ENCODE assay signal across 8 mouse cellular contexts in genomic region chr4:131910237-131910994, GRCm38 (mm10). TPM values are rescaled to one million over a fixed set of nuclear protein-coding genes. Genes with fewer than 3 reads are reported as not detected.
DNase-seq lines count a peak whose midpoint lies in the region; ATAC-seq lines count a peak whose summit lies in the region.

No protein-coding gene starts in this region.

- intact Hi-C loops in heart, postnatal 14 days (cut with DNase I): no loop called here

- H3K27ac ChIP-seq in liver, embryonic 11.5 days (ENCODE audit: low read depth, low read length): no peak overlapping the region

- H3K4me2 ChIP-seq in liver, embryonic 11.5 days: peak overlapping the region; percentile 48

- peaks cover 13% of the 10 kb centered on the region for H3K4me1 ChIP-seq in liver, embryonic 11.5 days (replicated peaks; ENCODE audit: control insufficient read depth, insufficient read depth, low read length)

- no peaks in the 10 kb centered on the region for H3K36me3 ChIP-seq in liver, embryonic 11.5 days (ENCODE audit: control insufficient read depth, insufficient read depth, low read length)

- no peaks in the 10 kb centered on the region for H3K9me3 ChIP-seq in liver, embryonic 11.5 days (ENCODE audit: control insufficient read depth, low read length)

- H3K27me3 ChIP-seq in liver, embryonic 11.5 days (replicated peaks; ENCODE audit: control insufficient read depth, insufficient read depth, low read length): peaks cover 38% of the 10 kb centered on the region

- 16% methylated on average over 20 of the region's 21 CpGs for WGBS in liver, embryonic 11.5 days

- ATAC-seq in hematopoietic stem cell, adult 5-6 weeks (replicated peaks in 1 of 2; ENCODE audit: insufficient read depth in 1 of 2, low FRiP score in 2 of 2, low TSS enrichment in 1 of 2, low read depth in 1 of 2, poor library complexity in 2 of 2, severe bottlenecking in 2 of 2): peak; percentile 69 to 80
- ATAC-seq in liver, embryonic 11.5 days (replicated peaks; ENCODE audit: low FRiP score): no peak

- no peak overlapping the region for H3K9ac ChIP-seq in liver, embryonic 11.5 days (ENCODE audit: low read depth, low read length)

- peak; percentile 41 to 54 for DNase-seq in heart, adult 18-20 months
- no peak for DNase-seq in heart, postnatal 14 days
- DNase-seq in liver, embryonic 11.5 days (ENCODE audit: low spot score): no peak
- DNase-seq in monocyte, adult 2 months (ENCODE audit: low read depth in 1 of 2, low spot score in 2 of 2): peak; percentile 44 to 60
- DNase-seq in left cerebral cortex, adult 11 months (ENCODE audit: low spot score): no peak
- no peak for DNase-seq in testis, postnatal 14 days (ENCODE audit: low spot score)
- DNase-seq in frontal cortex, postnatal 25 days (ENCODE audit: low spot score in 2 of 2): no peak

- H3K4me3 ChIP-seq in liver, embryonic 11.5 days (ENCODE audit: low read depth, low read length): no peak overlapping the region

RNA-seq across cellular contexts. Expression of gene Tmem200b, which starts 11.2 kb away (rescaled TPM):
- 1 to 10 TPM; 5.6 to 6.7 TPM for total RNA-seq in heart, adult 18-20 months (2021)
- 10 to 100 TPM in 1 of 2 experiments, 1 to 10 TPM in 1; 9.5 to 12.8 TPM for total RNA-seq in heart, postnatal 14 days (2021)
- 0.79 TPM in 1 of 2 replicates, not detected in the other for total RNA-seq in hematopoietic stem cell, adult 5-6 weeks (2017)
- polyA plus RNA-seq in liver, embryonic 11.5 days (2014; fragmentation: Nextera tagmentation; extraction: Ambion mirVana): 0.78 and 1.2 TPM in 2 replicates

RNA-seq across cellular contexts. Expression of gene Srsf4, which starts 37.0 kb away (rescaled TPM):
- total RNA-seq in heart, adult 18-20 months (2021): 10 to 100 TPM; 31.2 to 32.9 TPM
- 10 to 100 TPM; 39.4 to 42.4 TPM for total RNA-seq in heart, postnatal 14 days (2021)
- 66.5 and 97.5 TPM in 2 replicates for total RNA-seq in hematopoietic stem cell, adult 5-6 weeks (2017)
- polyA plus RNA-seq in liver, embryonic 11.5 days (2014; fragmentation: Nextera tagmentation; extraction: Ambion mirVana): 113 and 118 TPM in 2 replicates

Comparison
In these comparisons a context has a peak if more than half of its experiments do, and no peak if none do; other contexts are left out.
1. DNase-seq: peak in heart, adult 18-20 months (2 of 2) and monocyte, adult 2 months (2 of 2); none in heart, postnatal 14 days (0 of 2), liver, embryonic 11.5 days (single experiment), left cerebral cortex, adult 11 months (single experiment), testis, postnatal 14 days (single experiment) and frontal cortex, postnatal 25 days (0 of 2).